Mouse (Mus musculus) testis, postnatal 10 days (tissue): ENCODE measurements around the gene Slc10a1.
A peak's percentile ranks its signal among the peaks of the same experiment; 100 is the strongest.

Experiments
- DNase-seq: peaks from one replicate; pipeline ENCODE4 v3.0.0; 2021; ENCODE audit warnings: low spot score

The Slc10a1 gene

GRCm38 (mm10) chr12:80968605-80969004 is at the start of gene Slc10a1:
Gene Slc10a1, minus strand, starts transcription at chr12:80968705.
- no peak for DNase-seq

- no peak for DNase-seq
Measured at GRCm38 (mm10) chr12:81017624-81018023, 49.1 kb upstream of the Slc10a1 start.

GRCm38 (mm10) chr12:81013496-81013895 is 45.0 kb upstream of the Slc10a1 start:
- DNase-seq, result peak; percentile 59

GRCm38 (mm10) chr12:81011994-81012393 is 43.5 kb upstream of the Slc10a1 start:
- DNase-seq, result no peak

- peak; percentile 56 for DNase-seq
Measured at GRCm38 (mm10) chr12:81009813-81010212, 41.3 kb upstream of the Slc10a1 start.

GRCm38 (mm10) chr12:81002841-81003635 is 34.5 kb upstream of the Slc10a1 start:
- DNase-seq, result no peak

- DNase-seq, result peak; percentile 23
Measured at GRCm38 (mm10) chr12:81000924-81001323, 32.4 kb upstream of the Slc10a1 start.

- peak; percentile 42 for DNase-seq
Measured at GRCm38 (mm10) chr12:80998528-80999221, 30.2 kb upstream of the Slc10a1 start.

GRCm38 (mm10) chr12:80997652-80998051 is 29.1 kb upstream of the Slc10a1 start:
- DNase-seq, result peak; percentile 30

GRCm38 (mm10) chr12:80995326-80995725 is 26.8 kb upstream of the Slc10a1 start:
- DNase-seq, result no peak

- peak; percentile 3 for DNase-seq
Measured at GRCm38 (mm10) chr12:80993773-80994172, 25.3 kb upstream of the Slc10a1 start.

- DNase-seq, result peak; percentile 42
Measured at GRCm38 (mm10) chr12:80992540-80993122, 24.1 kb upstream of the Slc10a1 start.

GRCm38 (mm10) chr12:80991806-80992205 is 23.3 kb upstream of the Slc10a1 start:
- peak; percentile 31 for DNase-seq

- DNase-seq, result peak; percentile 34
Measured at GRCm38 (mm10) chr12:80990901-80991445, 22.5 kb upstream of the Slc10a1 start.

- peak; percentile 22 for DNase-seq
Measured at GRCm38 (mm10) chr12:80988286-80988685, 19.8 kb upstream of the Slc10a1 start.

GRCm38 (mm10) chr12:80986628-80987027 is 18.1 kb upstream of the Slc10a1 start:
- DNase-seq, result peak; percentile 24

- DNase-seq, result peak; percentile 35
Measured at GRCm38 (mm10) chr12:80983695-80984094, 15.2 kb upstream of the Slc10a1 start.

- DNase-seq, result peak; percentile 89
Measured at GRCm38 (mm10) chr12:80982326-80982725, 13.8 kb upstream of the Slc10a1 start.

- DNase-seq, result no peak
Measured at GRCm38 (mm10) chr12:80975939-80976671, 7.6 kb upstream of the Slc10a1 start.

- DNase-seq, result no peak
Measured at GRCm38 (mm10) chr12:80971756-80972155, 3.3 kb upstream of the Slc10a1 start.

GRCm38 (mm10) chr12:80970181-80970705 is 1.7 kb upstream of the Slc10a1 start:
- no peak for DNase-seq

- DNase-seq, result no peak
Measured at GRCm38 (mm10) chr12:80967918-80968317, 587 bp downstream of the Slc10a1 start.
